Mouse (Mus musculus) heart, embryonic 10.5 days (tissue): ENCODE measurements around the gene Lrrc36. TPM values are rescaled to one million over a fixed set of nuclear protein-coding genes. Genes with fewer than 3 reads are reported as not detected.

Experiments used
- DNase-seq: peaks from one replicate; pipeline ENCODE4 v3.0.0-alpha.2; 2017; ENCODE audit warnings: low spot score
- H3K27ac ChIP-seq: fragments of 300-500 bp; sonication (generic); 2 replicates; pipeline ENCODE4 v1.5.1; 2016; ENCODE audit warnings: mild to moderate bottlenecking
- H3K27me3 ChIP-seq: fragments of 300-500 bp; sonication (generic); 2 replicates; pipeline ENCODE4 v1.6.1; 2016; ENCODE audit warnings: mild to moderate bottlenecking; ENCODE audit not compliant: poor library complexity, insufficient read depth, severe bottlenecking
- H3K36me3 ChIP-seq: fragments of 300-500 bp; sonication (generic); 2 replicates; pipeline ENCODE4 v1.6.1; 2016; ENCODE audit warnings: mild to moderate bottlenecking, moderate library complexity
- H3K4me1 ChIP-seq: fragments of 300-500 bp; sonication (generic); 2 replicates; pipeline ENCODE4 v1.6.1; 2016; ENCODE audit warnings: mild to moderate bottlenecking
- H3K4me3 ChIP-seq: fragments of 300-500 bp; sonication (generic); 2 replicates; pipeline ENCODE4 v1.5.1; 2016; ENCODE audit warnings: mild to moderate bottlenecking, moderate library complexity
- H3K9me3 ChIP-seq: fragments of 300-500 bp; sonication (generic); 2 replicates; pipeline ENCODE4 v1.6.1; 2016; ENCODE audit warnings: mild to moderate bottlenecking, moderate library complexity
- WGBS: fragments of 180-500 bp; shearing (Covaris S2); methylation state at CpG from one replicate; pipeline ENCODE4 v1.1.7; 2016; 5-methylcytosine and 5-hydroxymethylcytosine counted together
- polyA plus RNA-seq: library from polyadenylated mRNA; unstranded; fragments of >200 nt; fragmentation: Nextera tagmentation; extraction: Ambion mirVana; gene quantifications from 2 replicates; pipeline ENCODE4 v1.2.1, GENCODE M21; 2016

Gene Lrrc36
- polyA plus RNA-seq, 1 experiment from 2014 or later = not detected

GRCm38 (mm10) chr8:105499787-105500186 lies 86.4 kb downstream of the Lrrc36 start:
- H3K4me1 ChIP-seq = peaks cover 11% of the 10 kb centered on the region

GRCm38 (mm10) chr8:105504617-105505016 lies 91.2 kb downstream of the Lrrc36 start:
- no peaks in the 10 kb centered on the region for H3K36me3 ChIP-seq
- H3K4me1 ChIP-seq = peaks cover 15% of the 10 kb centered on the region
- WGBS = 89% methylated on average over 3 of the region's 3 CpGs
- H3K27me3 ChIP-seq = no peaks in the 10 kb centered on the region
- DNase-seq = no peak
- H3K9me3 ChIP-seq = no peaks in the 10 kb centered on the region
- H3K27ac ChIP-seq = peak overlapping the region; percentile 29; the same call in 1 of the 2 replicates
- no peak overlapping the region for H3K4me3 ChIP-seq

More at GRCm38 (mm10) chr8:105499787-105500186, 86.4 kb downstream of the Lrrc36 start:
- 59% methylated on average over 12 of the region's 12 CpGs for WGBS
- H3K9me3 ChIP-seq = no peaks in the 10 kb centered on the region
- DNase-seq = no peak
- no peaks in the 10 kb centered on the region for H3K27me3 ChIP-seq
- no peaks in the 10 kb centered on the region for H3K36me3 ChIP-seq
- H3K27ac ChIP-seq = no peak overlapping the region
- H3K4me3 ChIP-seq = no peak overlapping the region

GRCm38 (mm10) chr8:105506977-105507376 lies 93.6 kb downstream of the Lrrc36 start:
- no peaks in the 10 kb centered on the region for H3K27me3 ChIP-seq
- no peaks in the 10 kb centered on the region for H3K9me3 ChIP-seq
- no peak for DNase-seq
- WGBS = 53% methylated on average over 6 of the region's 6 CpGs
- H3K4me3 ChIP-seq = no peak overlapping the region
- H3K36me3 ChIP-seq = no peaks in the 10 kb centered on the region
- H3K27ac ChIP-seq = no peak overlapping the region
- peaks cover 25% of the 10 kb centered on the region for H3K4me1 ChIP-seq

- Histone ChIP-seq H3K36me3 (no peaks in the 10 kb centered on the region), H3K9me3 (no peaks in the 10 kb centered on the region), H3K4me3 (no peak overlapping the region), H3K4me1 (peaks cover 25% of the 10 kb centered on the region), H3K27me3 (no peaks in the 10 kb centered on the region), H3K27ac (0 out of 2 replicates have a peak overlapping the region, but pooled peaks have one; percentile 0)
- no peak for DNase-seq
- 78% methylated on average over 1 of the region's 2 CpGs for WGBS
Observed at GRCm38 (mm10) chr8:105508758-105509157, 95.4 kb downstream of the Lrrc36 start.

GRCm38 (mm10) chr8:105509997-105510735 lies 96.8 kb downstream of the Lrrc36 start:
- Histone ChIP-seq H3K9me3 (no peaks in the 10 kb centered on the region), H3K4me3 (no peak overlapping the region), H3K27ac (no peak overlapping the region; the same call in 1 of the 2 replicates), H3K36me3 (no peaks in the 10 kb centered on the region), H3K4me1 (peaks cover 28% of the 10 kb centered on the region), H3K27me3 (peaks cover 5% of the 10 kb centered on the region; the same call in 1 of the 2 replicates)
- WGBS = 42% methylated on average over 12 of the region's 12 CpGs
- DNase-seq = no peak

Other genes starting within 250 kb of the Lrrc36 start
- gene Cbfb, start 242.9 kb upstream of the Lrrc36 start, polyA plus RNA-seq = 47.5 and 59.6 TPM in 2 replicates
- 19.3 and 20.7 TPM in 2 replicates for gene D230025D16Rik, start 188.4 kb upstream of the Lrrc36 start, polyA plus RNA-seq
- 7.6 and 8.1 TPM in 2 replicates for gene B3gnt9, start 158.4 kb upstream of the Lrrc36 start, polyA plus RNA-seq
- gene Tradd, start 149.0 kb upstream of the Lrrc36 start, polyA plus RNA-seq = 19.0 and 19.4 TPM in 2 replicates
- gene Fbxl8, start 148.9 kb upstream of the Lrrc36 start, polyA plus RNA-seq = 2.0 and 2.4 TPM in 2 replicates
- gene Hsf4, start 143.8 kb upstream of the Lrrc36 start, polyA plus RNA-seq = 0.16 TPM in 1 of 2 replicates, not detected in the other
- gene Nol3, start 137.4 kb upstream of the Lrrc36 start, polyA plus RNA-seq = 1.2 and 1.3 TPM in 2 replicates
- 7.4 and 8.6 TPM in 2 replicates for gene 4931428F04Rik, start 123.7 kb upstream of the Lrrc36 start, polyA plus RNA-seq
- 16.7 and 18.9 TPM in 2 replicates for gene Exoc3l, start 117.5 kb upstream of the Lrrc36 start, polyA plus RNA-seq
- gene E2f4, start 115.9 kb upstream of the Lrrc36 start, polyA plus RNA-seq = 91.4 and 114 TPM in 2 replicates
- gene Elmo3, start 108.0 kb upstream of the Lrrc36 start, polyA plus RNA-seq = 3.9 and 4.4 TPM in 2 replicates
- 1.5 and 1.9 TPM in 2 replicates for gene Lrrc29, start 87.3 kb upstream of the Lrrc36 start, polyA plus RNA-seq
- gene Tmem208, start 87.2 kb upstream of the Lrrc36 start, polyA plus RNA-seq = 99.6 and 101 TPM in 2 replicates
- gene Fhod1, start 65.6 kb upstream of the Lrrc36 start, polyA plus RNA-seq = 2.1 and 3.0 TPM in 2 replicates
- 1.8 and 2.4 TPM in 2 replicates for gene Slc9a5, start 64.7 kb upstream of the Lrrc36 start, polyA plus RNA-seq
- gene Plekhg4, start 40.3 kb upstream of the Lrrc36 start, polyA plus RNA-seq = 0.12 and 0.44 TPM in 2 replicates
- not detected in 2 replicates for gene Kctd19, start 69 bp upstream of the Lrrc36 start, polyA plus RNA-seq
- gene Tppp3, start 58.0 kb downstream of the Lrrc36 start, polyA plus RNA-seq = 25.5 and 28.4 TPM in 2 replicates
- gene Zdhhc1, start 83.3 kb downstream of the Lrrc36 start, polyA plus RNA-seq = 16.1 and 21.6 TPM in 2 replicates
- gene Hsd11b2, start 105.2 kb downstream of the Lrrc36 start, polyA plus RNA-seq = 14.8 and 37.5 TPM in 2 replicates
- 69.7 and 70.6 TPM in 2 replicates for gene Atp6v0d1, start 152.5 kb downstream of the Lrrc36 start, polyA plus RNA-seq
- 34.8 and 37.3 TPM in 2 replicates for gene Ripor1, start 191.7 kb downstream of the Lrrc36 start, polyA plus RNA-seq
- gene Ctcf, start 223.0 kb downstream of the Lrrc36 start, polyA plus RNA-seq = 70.3 and 103 TPM in 2 replicates
- gene Agrp, start 223.8 kb downstream of the Lrrc36 start, polyA plus RNA-seq = 0.31 and 0.35 TPM in 2 replicates